8 mouse cellular contexts compared by ENCODE assay signal in the genomic region with DNA sequence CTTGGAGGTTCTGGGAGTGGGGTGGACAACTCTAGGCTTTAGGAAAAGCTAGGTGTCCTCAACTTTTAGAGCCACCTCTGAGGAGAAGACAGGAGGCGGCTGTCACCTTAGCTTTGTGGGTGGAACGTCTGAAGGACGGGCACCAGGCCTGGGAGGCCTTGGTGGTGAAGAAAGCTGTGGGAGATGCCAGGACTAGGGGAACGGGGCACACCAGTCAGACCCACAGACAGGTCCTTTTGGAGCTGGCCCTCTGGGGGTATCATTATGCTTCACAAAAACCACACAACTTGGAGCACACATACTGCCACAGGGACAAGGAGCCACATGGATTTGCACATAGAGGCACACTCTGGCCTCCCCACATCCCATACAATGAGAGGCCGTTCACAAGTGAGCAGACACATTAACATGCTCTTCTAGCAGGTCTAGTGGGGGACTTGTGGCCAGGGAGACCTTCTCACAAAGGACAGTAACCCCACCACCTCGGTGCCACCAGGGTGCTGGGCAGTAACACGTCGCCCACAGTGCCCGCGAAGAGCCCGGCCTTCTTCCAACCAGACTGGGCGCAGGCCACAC. TPM values are rescaled to one million over a fixed set of nuclear protein-coding genes. Genes with fewer than 3 reads are reported as not detected.
DNase-seq lines count a peak whose midpoint lies in the region; ATAC-seq and TF ChIP-seq lines count a peak whose summit lies in the region.

No protein-coding gene starts in this region.

- H3K27ac ChIP-seq in lung, postnatal 0 days (ENCODE audit: low read length), result peak overlapping the region; percentile 91
- peak overlapping the region; percentile 96 for H3K27ac ChIP-seq in limb, embryonic 14.5 days (replicated peaks; ENCODE audit: low read depth, low read length)
- H3K27ac ChIP-seq in stomach, embryonic 15.5 days, result peak overlapping the region; percentile 99

- no peaks in the 10 kb centered on the region for H3K27me3 ChIP-seq in lung, postnatal 0 days (replicated peaks; ENCODE audit: insufficient read depth, low read length)
- H3K27me3 ChIP-seq in limb, embryonic 14.5 days (ENCODE audit: control insufficient read depth, insufficient read depth, low read length), result no peaks in the 10 kb centered on the region
- no peaks in the 10 kb centered on the region for H3K27me3 ChIP-seq in stomach, embryonic 15.5 days (replicated peaks)

- H3K4me3 ChIP-seq in lung, postnatal 0 days (ENCODE audit: low read depth, low read length), result peak overlapping the region; percentile 80
- H3K4me3 ChIP-seq in limb, embryonic 14.5 days (replicated peaks; ENCODE audit: low read length), result peak overlapping the region; percentile 66
- peak overlapping the region; percentile 64 for H3K4me3 ChIP-seq in stomach, embryonic 15.5 days (replicated peaks)

- peaks cover 20% of the 10 kb centered on the region; the same call in 1 of the 2 replicates for H3K4me1 ChIP-seq in lung, postnatal 0 days (ENCODE audit: insufficient read depth, low read depth, low read length)
- H3K4me1 ChIP-seq in limb, embryonic 14.5 days (ENCODE audit: control insufficient read depth, insufficient read depth, low read length), result peaks cover 46% of the 10 kb centered on the region
- H3K4me1 ChIP-seq in stomach, embryonic 15.5 days, result peaks cover 43% of the 10 kb centered on the region

- WGBS in lung, postnatal 0 days, result 17% methylated on average over 12 of the region's 12 CpGs
- 20% methylated on average over 11 of the region's 12 CpGs for WGBS in limb, embryonic 14.5 days
- WGBS in stomach, embryonic 15.5 days, result 21% methylated on average over 12 of the region's 12 CpGs

- DNase-seq in adrenal gland, postnatal 10 days, result peak; percentile 49
- DNase-seq in adrenal gland, adult 2 months, result no peak
- no peak for DNase-seq in lung, postnatal 0 days (ENCODE audit: low spot score)
- DNase-seq in lung, postnatal 25 days (ENCODE audit: low spot score), result no peak
- DNase-seq in limb, embryonic 14.5 days (ENCODE audit: low spot score), result no peak
- no peak for DNase-seq in adrenal gland, adult 8-10 months
- DNase-seq in embryo, embryonic 10.5 days (ENCODE audit: low spot score), result no peak

- TF ChIP-seq EP300 in lung, postnatal 0 days (IDR thresholded peaks at IDR 0.05), result no peak

- no peaks in the 10 kb centered on the region for H3K9me3 ChIP-seq in lung, postnatal 0 days (ENCODE audit: low read length)
- H3K9me3 ChIP-seq in limb, embryonic 14.5 days (ENCODE audit: control insufficient read depth, low read length), result no peaks in the 10 kb centered on the region
- H3K9me3 ChIP-seq in stomach, embryonic 15.5 days, result no peaks in the 10 kb centered on the region

- ATAC-seq in lung, postnatal 0 days, result no peak
- ATAC-seq in limb, embryonic 14.5 days (ENCODE audit: low FRiP score, low read depth), result no peak
- ATAC-seq in stomach, embryonic 15.5 days (ENCODE audit: insufficient read depth, low FRiP score, low read depth), result no peak

- H3K9ac ChIP-seq in lung, postnatal 0 days (replicated peaks; ENCODE audit: low read depth), result peak overlapping the region; percentile 46; the same call in 1 of the 2 replicates
- H3K9ac ChIP-seq in limb, embryonic 14.5 days (ENCODE audit: low read depth, low read length, severe bottlenecking), result peak overlapping the region; percentile 86
- H3K9ac ChIP-seq in stomach, embryonic 15.5 days, result peak overlapping the region; percentile 51

- no peak for TF ChIP-seq CTCF in lung, postnatal 0 days (IDR thresholded peaks at IDR 0.05)

- TF ChIP-seq POLR2A in limb, embryonic 14.5 days (IDR thresholded peaks at IDR 0.05; ENCODE audit: borderline replicate concordance, extremely low read depth, insufficient read depth, insufficient read length), result no peak

- H3K36me3 ChIP-seq in lung, postnatal 0 days (ENCODE audit: insufficient read depth, low read length), result no peaks in the 10 kb centered on the region
- no peaks in the 10 kb centered on the region for H3K36me3 ChIP-seq in limb, embryonic 14.5 days (ENCODE audit: control insufficient read depth, insufficient read depth, low read length)
- no peaks in the 10 kb centered on the region for H3K36me3 ChIP-seq in stomach, embryonic 15.5 days

- peak overlapping the region; percentile 60 for H3K4me2 ChIP-seq in lung, postnatal 0 days (replicated peaks; ENCODE audit: low read depth, low read length)
- peak overlapping the region; percentile 91 for H3K4me2 ChIP-seq in limb, embryonic 14.5 days (replicated peaks; ENCODE audit: low read depth, low read length, severe bottlenecking)
- H3K4me2 ChIP-seq in stomach, embryonic 15.5 days, result peak overlapping the region; percentile 91

RNA-seq across cellular contexts. Expression of a gene that starts 17.6 kb away (rescaled TPM):
- total RNA-seq in adrenal gland, postnatal 10 days (2021), result 10 to 100 TPM; 35.4 to 46.3 TPM
- 10 to 100 TPM; 37.9 to 49.7 TPM for total RNA-seq in adrenal gland, adult 2 months (2021)
- polyA plus RNA-seq in adrenal gland, adult 2 months (2012; rRNA removed), result 60.0 and 76.6 TPM in 2 replicates
- 18.3 and 22.5 TPM in 2 replicates for polyA plus RNA-seq in lung, postnatal 0 days (2015; fragmentation: Nextera tagmentation; extraction: Ambion mirVana)
- polyA plus RNA-seq in limb, embryonic 14.5 days (2012; rRNA removed), result 56.2 and 57.0 TPM in 2 replicates
- 21.3 and 23.1 TPM in 2 replicates for polyA plus RNA-seq in limb, embryonic 14.5 days (2014; fragmentation: Nextera tagmentation; extraction: Ambion mirVana)
- polyA plus RNA-seq in stomach, embryonic 15.5 days (2015; fragmentation: Nextera tagmentation; extraction: Ambion mirVana), result 18.6 and 21.2 TPM in 2 replicates
- total RNA-seq in adrenal gland, adult 8-10 months (2022), result 10 to 100 TPM; 38.1 to 70.3 (median 57.1) TPM

RNA-seq across cellular contexts. Expression of a gene that starts 20.0 kb away (rescaled TPM):
- total RNA-seq in adrenal gland, postnatal 10 days (2021), result 10 to 100 TPM; 16.4 to 26.0 TPM
- 10 to 100 TPM; 14.2 to 25.0 TPM for total RNA-seq in adrenal gland, adult 2 months (2021)
- 53.1 and 71.3 TPM in 2 replicates for polyA plus RNA-seq in adrenal gland, adult 2 months (2012; rRNA removed)
- polyA plus RNA-seq in lung, postnatal 0 days (2015; fragmentation: Nextera tagmentation; extraction: Ambion mirVana), result 8.0 and 12.1 TPM in 2 replicates
- 91.5 and 93.6 TPM in 2 replicates for polyA plus RNA-seq in limb, embryonic 14.5 days (2012; rRNA removed)
- 52.7 and 59.6 TPM in 2 replicates for polyA plus RNA-seq in limb, embryonic 14.5 days (2014; fragmentation: Nextera tagmentation; extraction: Ambion mirVana)
- polyA plus RNA-seq in stomach, embryonic 15.5 days (2015; fragmentation: Nextera tagmentation; extraction: Ambion mirVana), result 22.2 and 25.1 TPM in 2 replicates
- total RNA-seq in adrenal gland, adult 8-10 months (2022), result 10 to 100 TPM; 14.3 to 42.2 (median 24.7) TPM

RNA-seq across cellular contexts. Expression of a gene that starts 26.9 kb away (rescaled TPM):
- total RNA-seq in adrenal gland, postnatal 10 days (2021), result 10 to 100 TPM; 51.0 to 53.3 TPM
- 10 to 100 TPM; 72.0 TPM for total RNA-seq in adrenal gland, adult 2 months (2021)
- 66.9 and 82.4 TPM in 2 replicates for polyA plus RNA-seq in adrenal gland, adult 2 months (2012; rRNA removed)
- polyA plus RNA-seq in lung, postnatal 0 days (2015; fragmentation: Nextera tagmentation; extraction: Ambion mirVana), result 47.7 TPM in 2 replicates
- polyA plus RNA-seq in limb, embryonic 14.5 days (2012; rRNA removed), result 81.0 and 82.5 TPM in 2 replicates
- 94.3 TPM in 2 replicates for polyA plus RNA-seq in limb, embryonic 14.5 days (2014; fragmentation: Nextera tagmentation; extraction: Ambion mirVana)
- 85.9 and 90.0 TPM in 2 replicates for polyA plus RNA-seq in stomach, embryonic 15.5 days (2015; fragmentation: Nextera tagmentation; extraction: Ambion mirVana)
- 10 to 100 TPM; 59.5 to 89.6 (median 75.2) TPM for total RNA-seq in adrenal gland, adult 8-10 months (2022)

RNA-seq across cellular contexts. Expression of a gene that starts 47.6 kb away (rescaled TPM):
- total RNA-seq in adrenal gland, postnatal 10 days (2021), result not detected
- not detected for total RNA-seq in adrenal gland, adult 2 months (2021)
- polyA plus RNA-seq in adrenal gland, adult 2 months (2012; rRNA removed), result not detected in 2 replicates
- polyA plus RNA-seq in lung, postnatal 0 days (2015; fragmentation: Nextera tagmentation; extraction: Ambion mirVana), result not detected in 2 replicates
- 0.35 and 0.51 TPM in 2 replicates for polyA plus RNA-seq in limb, embryonic 14.5 days (2012; rRNA removed)
- polyA plus RNA-seq in limb, embryonic 14.5 days (2014; fragmentation: Nextera tagmentation; extraction: Ambion mirVana), result 0.12 and 0.17 TPM in 2 replicates
- polyA plus RNA-seq in stomach, embryonic 15.5 days (2015; fragmentation: Nextera tagmentation; extraction: Ambion mirVana), result 0.14 and 0.24 TPM in 2 replicates
- not detected for total RNA-seq in adrenal gland, adult 8-10 months (2022)
